Mouse (Mus musculus): ENCODE data around the gene Gucy2c. TPM values are rescaled to one million over a fixed set of nuclear protein-coding genes. Genes with fewer than 3 reads are reported as not detected.

The Gucy2c gene
- polyA plus RNA-seq, 2 experiments, result 0.06 to 0.11 TPM

DNA sequence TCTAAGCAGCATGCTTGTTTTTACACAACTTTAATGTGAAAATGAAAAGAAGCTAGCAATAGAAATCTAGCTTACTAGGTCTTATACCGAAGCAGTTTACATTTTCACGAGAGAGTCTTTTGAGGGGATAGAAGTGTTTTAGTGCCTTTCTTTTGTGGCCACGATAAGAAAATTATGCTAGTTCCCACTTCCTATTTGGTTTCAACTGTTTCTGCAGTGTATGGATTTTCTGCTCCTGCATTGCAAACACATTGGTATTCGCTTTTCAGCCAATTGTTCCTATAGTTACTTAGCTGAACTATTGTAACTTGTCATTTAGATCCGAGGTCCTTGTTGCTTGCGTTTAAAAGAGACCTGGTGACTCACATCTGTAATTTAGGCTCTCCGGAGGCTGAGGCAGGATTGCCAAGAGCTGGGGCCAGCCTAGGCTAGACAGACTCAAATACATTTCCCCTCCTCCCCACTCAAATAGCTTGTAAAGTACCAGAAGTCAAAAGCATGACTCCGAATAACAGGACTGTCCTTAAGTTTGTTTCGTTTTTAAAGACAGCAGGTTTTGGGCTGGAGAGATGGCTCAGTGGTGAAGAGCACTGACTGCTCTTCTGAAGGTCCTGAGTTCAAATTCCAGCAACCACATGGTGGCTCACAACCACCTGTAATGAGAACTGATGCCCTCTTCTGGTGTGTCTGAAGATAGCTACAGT, 23.3 kb upstream of the Gucy2c start:
- no peak for ATAC-seq (ENCODE audit: insufficient read depth)
- H3K9me3 ChIP-seq (ENCODE audit: control insufficient read depth, low read length), result no peaks in the 10 kb centered on the region
- peak overlapping the region; percentile 99 for H3K9ac ChIP-seq (replicated peaks)
- TF ChIP-seq EP300 (IDR thresholded peaks at IDR 0.05; ENCODE audit: low read depth) (no peak), CTCF (IDR thresholded peaks at IDR 0.05; ENCODE audit: low read depth) (no peak; the same call in 1 of the 2 replicates)
- H3K27me3 ChIP-seq (ENCODE audit: control insufficient read depth, insufficient read depth, low read length), result no peaks in the 10 kb centered on the region
- H3K4me1 ChIP-seq (replicated peaks; ENCODE audit: control insufficient read depth in 2 of 2, insufficient read depth in 2 of 2, low read length in 1 of 2), result peaks cover 38 to 47% of the 10 kb centered on the region in 2 experiments
- H3K36me3 ChIP-seq (replicated peaks; ENCODE audit: control insufficient read depth, insufficient read depth, low read depth), result no peaks in the 10 kb centered on the region
- peak overlapping the region; percentile 100 for H3K27ac ChIP-seq
- 8% methylated on average over 9 of the region's 9 CpGs for WGBS (ENCODE audit: insufficient replicate concordance)
- H3K4me3 ChIP-seq (ENCODE audit: insufficient read depth in 1 of 2, low read depth in 2 of 2, low read length in 2 of 2), result peak overlapping the region; percentile 58 to 80
- peak in 2 of 3 experiments; percentile 36 to 44 for DNase-seq (ENCODE audit: low read depth in 3 of 3, low spot score in 3 of 3)
- peak overlapping the region; percentile 94 for H3K4me2 ChIP-seq (ENCODE audit: low read depth)

DNA sequence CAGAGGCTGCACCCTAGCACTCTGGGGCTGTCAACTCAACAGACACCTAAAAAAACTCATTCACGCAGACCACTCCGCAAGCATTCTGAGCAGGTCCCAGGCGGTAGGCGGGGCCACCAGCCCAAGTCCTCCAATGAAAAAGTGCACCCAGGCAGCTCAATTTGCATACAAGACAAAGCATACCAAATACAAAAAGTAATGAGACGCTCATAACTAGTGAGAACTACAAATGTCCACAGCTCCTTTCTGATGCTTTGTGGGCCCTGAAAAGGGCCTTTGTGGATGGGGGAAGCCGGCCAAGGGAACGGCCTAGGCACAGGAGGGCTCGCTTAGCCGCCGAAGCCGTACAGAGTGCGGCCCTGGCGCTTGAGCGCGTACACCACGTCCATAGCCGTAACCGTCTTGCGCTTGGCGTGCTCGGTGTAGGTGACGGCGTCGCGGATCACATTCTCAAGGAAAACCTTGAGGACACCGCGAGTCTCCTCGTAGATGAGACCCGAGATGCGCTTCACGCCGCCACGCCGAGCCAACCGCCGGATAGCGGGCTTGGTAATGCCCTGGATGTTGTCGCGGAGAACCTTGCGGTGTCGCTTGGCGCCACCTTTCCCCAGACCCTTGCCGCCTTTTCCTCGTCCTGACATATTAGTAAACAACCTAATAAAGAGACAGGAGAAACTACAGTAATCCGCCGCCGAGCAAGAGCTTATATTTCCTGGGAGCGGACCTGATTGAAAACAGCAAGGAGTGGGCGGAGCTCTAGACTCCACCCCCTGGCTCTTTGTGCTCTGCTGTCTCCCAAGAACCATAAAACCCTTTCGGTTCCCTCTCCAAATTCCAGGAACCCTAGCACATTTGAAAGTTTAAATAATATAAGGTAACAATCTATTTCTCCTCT, 22.4 kb upstream of the Gucy2c start, which contains the start of gene Hist4h4:
Gene Hist4h4, minus strand, starts transcription at position 677 of the 895 bp plus-strand sequence.
- Histone ChIP-seq H3K4me2 (ENCODE audit: low read depth) (peak within 1 kb of the TSS; percentile 94), H3K27ac (peak within 1 kb of the TSS; percentile 100), H3K9me3 (ENCODE audit: control insufficient read depth, low read length) (no peaks in the 10 kb centered on the region), H3K9ac (replicated peaks) (peak within 1 kb of the TSS; percentile 99), H3K4me1 (replicated peaks; ENCODE audit: control insufficient read depth in 2 of 2, insufficient read depth in 2 of 2, low read length in 1 of 2) (peaks cover 38 to 46% of the 10 kb centered on the region in 2 experiments), H3K4me3 (ENCODE audit: insufficient read depth in 1 of 2, low read depth in 2 of 2, low read length in 2 of 2) (peak within 1 kb of the TSS; percentile 58 to 80), H3K36me3 (replicated peaks; ENCODE audit: control insufficient read depth, insufficient read depth, low read depth) (no peaks in the 10 kb centered on the region), H3K27me3 (ENCODE audit: control insufficient read depth, insufficient read depth, low read length) (no peaks in the 10 kb centered on the region)
- ATAC-seq (ENCODE audit: insufficient read depth), result peak; percentile 74
- TF ChIP-seq CTCF (IDR thresholded peaks at IDR 0.05; ENCODE audit: low read depth), result no peak
- TF ChIP-seq EP300 (IDR thresholded peaks at IDR 0.05; ENCODE audit: low read depth), result peak; percentile 86
- DNase-seq (ENCODE audit: low read depth in 3 of 3, low spot score in 3 of 3), result peak; percentile 85 to 95 (median 92)
- WGBS (ENCODE audit: insufficient replicate concordance), result under 1% methylated on average over 50 of the region's 50 CpGs

DNA sequence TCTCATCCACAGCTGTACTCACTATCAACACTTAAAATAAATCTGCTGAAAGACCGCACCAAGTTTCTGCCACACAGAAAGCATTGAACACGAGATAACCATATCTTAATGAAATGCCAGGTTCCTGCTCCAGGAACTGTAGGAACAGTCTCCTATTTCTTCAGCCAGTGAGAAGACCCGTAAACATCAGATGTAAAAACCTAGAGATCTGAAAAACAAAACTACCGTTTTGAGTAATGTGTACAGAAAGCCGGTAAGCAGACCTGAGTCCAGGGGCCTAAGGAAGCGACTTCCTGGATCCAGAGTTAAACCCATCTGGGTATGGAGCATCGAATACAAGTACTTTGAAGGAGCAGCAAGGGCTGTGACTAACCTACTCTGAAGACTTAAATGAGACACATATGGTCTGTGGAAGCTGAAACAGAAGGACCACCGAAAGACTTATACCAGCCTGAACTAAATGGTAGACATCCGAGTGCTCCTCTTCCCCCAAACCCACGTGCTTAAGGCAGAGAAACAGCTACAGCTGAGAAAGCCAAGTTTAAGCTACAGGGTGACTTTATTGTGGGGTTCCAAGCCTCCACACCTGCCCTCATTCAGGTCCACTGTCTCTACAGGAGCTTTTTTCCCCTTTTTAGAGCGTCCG, 21.7 kb upstream of the Gucy2c start:
- Histone ChIP-seq H3K27ac (peak overlapping the region; percentile 100), H3K4me1 (replicated peaks; ENCODE audit: control insufficient read depth in 2 of 2, insufficient read depth in 2 of 2, low read length in 1 of 2) (peaks cover 43 to 51% of the 10 kb centered on the region in 2 experiments), H3K9ac (replicated peaks) (peak overlapping the region; percentile 99), H3K36me3 (replicated peaks; ENCODE audit: control insufficient read depth, insufficient read depth, low read depth) (no peaks in the 10 kb centered on the region), H3K9me3 (ENCODE audit: control insufficient read depth, low read length) (no peaks in the 10 kb centered on the region), H3K4me3 (ENCODE audit: insufficient read depth in 1 of 2, low read depth in 2 of 2, low read length in 2 of 2) (peak overlapping the region; percentile 58 to 80), H3K27me3 (ENCODE audit: control insufficient read depth, insufficient read depth, low read length) (no peaks in the 10 kb centered on the region), H3K4me2 (ENCODE audit: low read depth) (peak overlapping the region; percentile 94)
- TF ChIP-seq EP300 (IDR thresholded peaks at IDR 0.05; ENCODE audit: low read depth), result no peak; the same call in 1 of the 2 replicates
- TF ChIP-seq CTCF (IDR thresholded peaks at IDR 0.05; ENCODE audit: low read depth), result no peak
- WGBS (ENCODE audit: insufficient replicate concordance), result 3% methylated on average over 12 of the region's 12 CpGs
- peak; percentile 1; the same call in 1 of the 2 replicates for ATAC-seq (ENCODE audit: insufficient read depth)
- DNase-seq (ENCODE audit: low read depth in 3 of 3, low spot score in 3 of 3), result peak; percentile 33 to 62 (median 46)

DNA sequence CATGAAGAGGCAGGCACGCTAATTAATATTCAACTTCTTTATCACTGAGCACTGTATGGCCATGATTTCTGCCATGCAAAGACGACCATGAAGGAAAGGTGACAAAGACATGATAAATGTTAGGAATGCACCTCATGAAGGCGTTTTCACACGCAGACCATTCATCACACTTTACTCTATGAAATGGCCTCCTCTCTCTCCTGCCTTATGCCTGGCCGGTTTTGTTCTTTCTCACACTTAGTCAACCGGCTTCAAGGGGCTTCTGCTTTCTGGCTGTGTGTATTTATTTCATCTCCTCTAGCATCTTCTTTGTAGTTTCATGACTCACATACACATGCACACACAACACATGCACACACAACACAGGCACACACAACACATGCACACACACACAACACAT, 19.7 kb upstream of the Gucy2c start:
- WGBS (ENCODE audit: insufficient replicate concordance), result 62% methylated on average over 6 of the region's 6 CpGs
- H3K27me3 ChIP-seq (ENCODE audit: control insufficient read depth, insufficient read depth, low read length), result no peaks in the 10 kb centered on the region
- H3K9ac ChIP-seq (replicated peaks), result no peak overlapping the region
- TF ChIP-seq EP300 (IDR thresholded peaks at IDR 0.05; ENCODE audit: low read depth) (no peak), CTCF (IDR thresholded peaks at IDR 0.05; ENCODE audit: low read depth) (no peak)
- no peaks in the 10 kb centered on the region for H3K9me3 ChIP-seq (ENCODE audit: control insufficient read depth, low read length)
- H3K27ac ChIP-seq, result peak overlapping the region; percentile 9; the same call in 1 of the 2 replicates
- H3K36me3 ChIP-seq (replicated peaks; ENCODE audit: control insufficient read depth, insufficient read depth, low read depth), result no peaks in the 10 kb centered on the region
- H3K4me2 ChIP-seq (ENCODE audit: low read depth), result peak overlapping the region; percentile 11; the same call in 1 of the 2 replicates
- ATAC-seq (ENCODE audit: insufficient read depth) (no peak), DNase-seq (ENCODE audit: low read depth in 3 of 3, low spot score in 3 of 3) (no peak)
- H3K4me1 ChIP-seq (replicated peaks; ENCODE audit: control insufficient read depth in 2 of 2, insufficient read depth in 2 of 2, low read length in 1 of 2), result peaks cover 40 to 50% of the 10 kb centered on the region in 2 experiments
- no peak overlapping the region for H3K4me3 ChIP-seq (ENCODE audit: insufficient read depth in 1 of 2, low read depth in 2 of 2, low read length in 2 of 2)

Measured in liver, embryonic 14.5 days (tissue).